Mouse (Mus musculus): ENCODE measurements around the gene 2010003K11Rik.

2010003K11Rik gene

GRCm38 (mm10) chr19:4498062-4498933, at the start of gene 2010003K11Rik:
2010003K11Rik (minus strand) TSS chr19:4498583.
- peak; percentile 52 for DNase-seq (ENCODE audit: low read depth)

- no peak for DNase-seq (ENCODE audit: low read depth)
These were observed 49.4 kb upstream of the 2010003K11Rik start for GRCm38 (mm10) chr19:4547801-4548200.

- DNase-seq (ENCODE audit: low read depth): no peak
These were observed 47.5 kb upstream of the 2010003K11Rik start for GRCm38 (mm10) chr19:4545841-4546240.

GRCm38 (mm10) chr19:4545091-4545490, 46.7 kb upstream of the 2010003K11Rik start:
- DNase-seq (ENCODE audit: low read depth): no peak

DNA sequence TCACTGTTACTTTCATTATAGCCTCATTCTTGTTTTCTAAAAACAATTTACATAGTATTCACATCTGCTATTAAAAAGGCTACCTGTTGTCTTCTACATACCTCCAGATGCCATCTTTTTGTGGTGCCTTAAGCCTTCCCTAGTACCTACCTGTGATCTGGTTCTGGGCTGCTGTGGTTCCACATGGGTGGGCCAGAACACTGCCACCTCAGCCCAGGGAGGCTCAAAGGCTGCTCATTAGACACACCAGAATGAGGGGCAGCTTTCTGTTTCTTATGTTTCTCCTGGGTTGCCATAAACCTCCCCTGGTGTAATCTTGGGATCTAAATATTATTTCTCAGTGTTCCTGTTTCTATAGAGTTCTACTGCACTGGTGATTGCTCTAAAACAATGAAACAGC, 43.7 kb upstream of the 2010003K11Rik start:
- DNase-seq (ENCODE audit: low read depth): no peak

DNA sequence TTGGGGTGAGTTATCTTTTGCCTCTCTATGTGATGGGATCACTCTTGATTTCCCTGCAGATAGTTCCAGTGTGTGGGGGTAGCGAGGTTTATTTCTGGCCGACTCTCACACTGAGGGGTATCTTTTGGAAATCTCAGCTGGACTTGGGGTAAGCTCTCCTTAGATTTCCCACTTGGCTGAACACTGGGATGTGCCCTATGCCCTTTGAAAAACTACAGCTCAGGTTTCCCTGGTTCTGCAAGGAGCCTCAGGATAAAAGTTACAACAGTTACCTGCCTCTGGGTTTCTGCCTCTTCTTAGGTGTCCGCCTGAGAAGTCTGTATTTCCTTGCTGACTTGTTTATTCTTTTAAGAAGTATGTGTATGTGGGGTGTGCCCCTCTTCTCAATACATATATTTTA, 42.6 kb upstream of the 2010003K11Rik start:
- DNase-seq (ENCODE audit: low read depth): no peak

DNA sequence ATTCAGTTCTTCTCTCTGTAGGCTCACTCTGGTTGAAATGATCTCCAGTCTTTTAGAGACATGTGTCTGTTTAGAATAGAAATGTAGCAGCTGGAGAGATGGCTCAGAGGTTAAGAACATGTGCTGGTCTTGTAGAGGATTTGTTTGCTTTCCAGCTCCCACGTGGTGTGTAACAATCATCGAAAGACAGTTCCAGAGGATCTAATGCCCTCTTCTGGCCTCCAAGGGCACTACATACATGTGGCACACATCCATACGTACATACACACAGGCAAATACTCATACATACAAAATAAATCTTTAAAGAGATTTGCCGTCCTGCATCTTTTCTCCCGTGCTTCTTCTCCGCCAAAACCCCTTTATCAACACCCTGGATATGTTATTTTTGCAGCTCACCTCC, 41.9 kb upstream of the 2010003K11Rik start:
- no peak for DNase-seq (ENCODE audit: low read depth)

- DNase-seq (ENCODE audit: low read depth): no peak
These were observed 38.2 kb upstream of the 2010003K11Rik start for GRCm38 (mm10) chr19:4536606-4537005.

DNA sequence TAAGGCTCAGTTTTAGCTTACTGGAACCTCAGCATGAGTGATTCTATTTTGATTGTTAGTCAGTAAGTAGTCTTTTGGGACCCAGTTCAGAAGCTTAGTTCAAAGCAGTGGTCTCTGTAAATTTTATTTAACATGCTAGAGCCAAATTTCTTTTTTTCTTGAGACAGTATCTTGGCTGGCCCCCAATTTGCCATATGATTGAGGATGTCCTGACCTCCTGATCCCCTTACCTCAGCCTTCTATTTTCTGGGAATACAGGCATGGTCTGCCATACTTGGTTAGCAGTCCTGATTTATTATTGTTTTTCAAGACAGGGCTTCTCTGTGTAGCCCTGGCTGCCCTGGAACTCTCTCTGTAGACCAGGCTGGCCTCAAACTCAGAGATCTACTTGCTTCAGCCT, 37.5 kb upstream of the 2010003K11Rik start:
- DNase-seq (ENCODE audit: low read depth): no peak

- no peak for DNase-seq (ENCODE audit: low read depth)
These were observed 36.3 kb upstream of the 2010003K11Rik start for GRCm38 (mm10) chr19:4534646-4535045.

- peak; percentile 81 for DNase-seq (ENCODE audit: low read depth)
These were observed 23.2 kb upstream of the 2010003K11Rik start for GRCm38 (mm10) chr19:4521426-4522050.

DNA sequence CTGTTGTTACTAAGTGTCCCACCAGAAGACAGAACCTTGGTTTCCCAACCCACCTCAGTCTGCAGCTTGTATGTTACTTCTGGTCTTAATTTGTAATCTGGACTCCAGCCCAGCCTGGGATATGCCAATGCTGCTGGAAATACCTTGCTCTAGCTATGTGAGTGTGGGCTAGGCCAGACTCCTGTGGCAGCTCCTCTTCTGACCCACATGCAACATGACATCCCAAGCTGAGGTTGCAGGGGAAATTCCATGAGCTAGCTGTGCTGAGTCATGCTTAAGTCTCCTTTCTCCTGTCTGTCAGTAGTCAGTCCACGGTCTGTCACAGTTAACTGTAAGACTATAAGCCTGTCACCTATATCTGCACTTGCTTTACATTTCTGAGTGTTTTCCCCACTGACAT, 19.1 kb upstream of the 2010003K11Rik start:
- peak; percentile 81 for DNase-seq (ENCODE audit: low read depth)

DNA sequence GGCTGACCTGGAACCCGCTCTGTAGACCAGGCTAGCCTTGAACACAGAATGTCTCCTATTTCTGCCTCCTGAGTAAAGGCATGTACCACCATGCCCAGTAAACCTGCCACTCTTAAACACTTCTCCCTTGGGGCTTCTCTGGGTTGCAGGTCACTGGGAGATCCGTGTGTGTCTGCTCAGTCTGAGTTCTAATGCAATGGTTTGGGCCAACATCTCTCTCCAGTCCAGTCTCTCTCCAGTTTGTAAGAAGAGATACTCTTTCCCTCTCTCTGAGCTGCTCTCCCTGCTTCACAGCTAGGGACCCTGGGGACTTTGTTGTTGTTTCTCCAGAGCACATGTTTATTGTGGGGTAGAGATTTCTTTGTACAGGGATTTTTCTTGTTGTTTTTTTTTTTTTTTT, 17.9 kb upstream of the 2010003K11Rik start:
- DNase-seq (ENCODE audit: low read depth): no peak

DNA sequence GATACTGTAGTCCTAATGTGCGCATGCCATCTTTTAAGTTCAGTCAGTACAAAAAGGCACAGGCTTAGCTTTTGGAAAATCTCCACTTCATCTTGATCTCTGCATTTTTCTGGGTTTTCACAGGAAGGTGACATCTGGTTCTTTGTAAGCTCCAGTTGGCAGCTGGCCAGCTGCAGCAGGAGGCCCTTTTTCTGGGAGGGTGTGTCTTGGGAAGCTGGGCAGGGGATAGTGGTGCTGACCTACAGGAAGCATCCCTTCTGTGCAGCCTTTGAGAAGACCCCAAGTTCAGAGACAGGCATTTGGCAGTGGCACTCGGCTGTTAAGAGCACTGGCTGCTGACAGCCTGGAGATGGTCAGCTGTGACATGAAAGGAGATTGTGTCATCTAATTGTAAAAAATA, 17.4 kb upstream of the 2010003K11Rik start:
- DNase-seq (ENCODE audit: low read depth): peak; percentile 88

- DNase-seq (ENCODE audit: low read depth): no peak
These were observed 15.0 kb upstream of the 2010003K11Rik start for GRCm38 (mm10) chr19:4513236-4513858.

GRCm38 (mm10) chr19:4511116-4511841, 12.9 kb upstream of the 2010003K11Rik start:
- DNase-seq (ENCODE audit: low read depth): no peak

- peak; percentile 100 for DNase-seq (ENCODE audit: low read depth)
These were observed 11.9 kb upstream of the 2010003K11Rik start, which contains the start of gene Pcx for GRCm38 (mm10) chr19:4509986-4510963. Pcx (plus strand) TSS chr19:4510472.

DNA sequence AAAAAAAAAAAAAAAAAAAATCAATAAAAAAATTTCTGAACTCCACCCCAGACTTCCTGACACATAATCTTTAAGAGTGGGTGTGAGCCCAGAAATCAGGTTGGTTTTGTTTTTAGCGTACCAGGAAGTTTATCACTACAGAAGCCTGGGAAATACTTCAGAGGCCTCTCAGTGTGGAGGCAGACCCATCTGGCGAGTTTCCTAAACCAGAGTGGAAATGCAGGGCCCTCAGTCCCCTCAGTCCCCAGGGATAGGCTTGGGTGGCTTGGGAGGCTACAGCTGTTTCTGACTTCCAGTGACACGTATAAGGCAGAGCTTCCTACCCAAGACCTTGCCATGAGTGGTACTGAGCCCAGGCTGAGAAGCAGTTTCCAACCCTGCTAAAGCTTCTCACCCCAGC, 9.4 kb upstream of the 2010003K11Rik start:
- DNase-seq (ENCODE audit: low read depth): no peak

DNA sequence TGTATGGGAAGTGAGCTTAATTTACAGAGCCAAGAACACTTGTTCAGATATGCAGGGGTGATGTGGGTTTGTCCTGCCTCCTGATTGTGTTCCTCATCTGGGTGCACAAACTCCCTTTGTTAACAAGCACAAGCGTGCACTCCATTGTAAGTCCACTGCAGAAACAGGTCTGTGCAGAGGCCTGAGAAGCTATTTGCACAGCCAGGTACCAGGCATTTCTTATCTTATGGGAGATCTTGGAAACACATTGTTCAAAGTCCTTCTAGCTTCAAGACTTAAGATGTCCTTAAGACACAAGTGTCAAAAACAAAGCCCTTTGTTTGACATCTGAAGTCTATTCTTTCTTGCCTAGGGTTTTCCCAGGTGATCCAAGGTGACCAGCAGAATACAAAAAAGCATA, 6.4 kb upstream of the 2010003K11Rik start:
- no peak for DNase-seq (ENCODE audit: low read depth)

DNA sequence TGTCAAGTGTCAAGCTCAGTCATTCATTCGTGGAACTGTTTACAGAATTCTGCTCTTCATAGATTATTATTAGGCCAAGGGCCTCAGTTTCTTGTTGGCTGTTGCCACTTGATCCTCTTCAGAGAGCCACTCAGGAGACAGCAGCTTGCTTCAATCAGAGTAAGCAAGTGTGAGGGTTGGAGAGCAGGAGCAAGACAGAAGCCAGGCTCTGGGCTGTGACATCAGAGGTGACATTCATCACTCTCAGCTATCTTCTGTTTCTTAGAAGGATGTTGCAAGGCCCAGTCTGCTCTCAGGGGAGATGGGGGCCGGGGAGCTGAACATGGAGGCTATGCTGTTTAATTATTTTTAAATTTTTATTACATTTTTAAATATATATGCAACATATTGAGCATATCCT, 4.3 kb upstream of the 2010003K11Rik start:
- no peak for DNase-seq (ENCODE audit: low read depth)
